Mouse (Mus musculus) c-Kit-positive CD71-positive TER-119-positive erythroid progenitor cells, embryonic 14.5 days (primary cell): ENCODE results near the gene Kcnj1.

Source experiments
- DNase-seq: peaks from one replicate; pipeline ENCODE4 v3.0.0-alpha.2; 2013; ENCODE audit warnings: low spot score

The Kcnj1 gene

GRCm38 (mm10) chr9:32372202-32372601, at the start of gene Kcnj1:
Gene Kcnj1, plus strand, starts transcription at chr9:32372493.
- DNase-seq, result no peak

GRCm38 (mm10) chr9:32323610-32324009, 48.7 kb upstream of the Kcnj1 start:
- DNase-seq, result no peak

- DNase-seq, result no peak
Measured at GRCm38 (mm10) chr9:32328777-32329176, 43.5 kb upstream of the Kcnj1 start.

GRCm38 (mm10) chr9:32331162-32331561, 41.1 kb upstream of the Kcnj1 start:
- no peak for DNase-seq

- DNase-seq, result no peak
Measured at GRCm38 (mm10) chr9:32335389-32336150, 36.7 kb upstream of the Kcnj1 start.

GRCm38 (mm10) chr9:32340831-32341230, 31.5 kb upstream of the Kcnj1 start:
- no peak for DNase-seq

GRCm38 (mm10) chr9:32342929-32343328, 29.4 kb upstream of the Kcnj1 start:
- DNase-seq, result no peak

GRCm38 (mm10) chr9:32344051-32344450, 28.2 kb upstream of the Kcnj1 start, which contains the start of gene Kcnj5:
Gene Kcnj5, minus strand, starts transcription at chr9:32344350.
- no peak for DNase-seq

GRCm38 (mm10) chr9:32344489-32344888, 27.8 kb upstream of the Kcnj1 start:
- no peak for DNase-seq

- no peak for DNase-seq
Measured at GRCm38 (mm10) chr9:32348096-32348495, 24.2 kb upstream of the Kcnj1 start.

GRCm38 (mm10) chr9:32349344-32349743, 22.9 kb upstream of the Kcnj1 start:
- no peak for DNase-seq

GRCm38 (mm10) chr9:32350332-32350731, 22.0 kb upstream of the Kcnj1 start:
- DNase-seq, result peak; percentile 45

- no peak for DNase-seq
Measured at GRCm38 (mm10) chr9:32360770-32361169, 11.5 kb upstream of the Kcnj1 start.

- DNase-seq, result no peak
Measured at GRCm38 (mm10) chr9:32368812-32369211, 3.5 kb upstream of the Kcnj1 start.

- no peak for DNase-seq
Measured at GRCm38 (mm10) chr9:32369388-32369787, 2.9 kb upstream of the Kcnj1 start.

- no peak for DNase-seq
Measured at GRCm38 (mm10) chr9:32373656-32374055, 1.4 kb downstream of the Kcnj1 start.

GRCm38 (mm10) chr9:32376031-32376430, 3.7 kb downstream of the Kcnj1 start:
- no peak for DNase-seq

GRCm38 (mm10) chr9:32376863-32377590, 4.7 kb downstream of the Kcnj1 start:
- no peak for DNase-seq

GRCm38 (mm10) chr9:32384906-32385305, 12.6 kb downstream of the Kcnj1 start:
- DNase-seq, result no peak

- peak; percentile 31 for DNase-seq
Measured at GRCm38 (mm10) chr9:32388120-32388519, 15.8 kb downstream of the Kcnj1 start.

GRCm38 (mm10) chr9:32391092-32391491, 18.8 kb downstream of the Kcnj1 start:
- DNase-seq, result no peak

GRCm38 (mm10) chr9:32391701-32392100, 19.4 kb downstream of the Kcnj1 start:
- no peak for DNase-seq

- no peak for DNase-seq
Measured at GRCm38 (mm10) chr9:32392716-32393115, 20.4 kb downstream of the Kcnj1 start.
